Mouse (Mus musculus) G1E (cell line): ENCODE results near the gene Cnot4.

Experiments
- CTCF ChIP-seq: IDR thresholded peaks from 2 replicates; pipeline ENCODE4 v1.5.1; 2012; ENCODE audit warnings: low read depth, low read length, inconsistent platforms, mixed read lengths
- GATA1 ChIP-seq: IDR thresholded peaks from 2 replicates; pipeline ENCODE4 v1.6.1; 2012; ENCODE audit warnings: borderline replicate concordance, low read length, inconsistent platforms, mixed read lengths
- GATA2 ChIP-seq: IDR thresholded peaks from 2 replicates; pipeline ENCODE4 v1.6.1; 2012; ENCODE audit warnings: low read depth, low read length, inconsistent platforms, borderline replicate concordance
- POLR2AphosphoS5 ChIP-seq: IDR thresholded peaks from 2 replicates; pipeline ENCODE4 v1.6.1; 2012; ENCODE audit warnings: low read depth, low read length, inconsistent platforms; ENCODE audit not compliant: insufficient replicate concordance
- TAL1 ChIP-seq: conservative IDR thresholded peaks from 2 replicates; pipeline ENCODE4 v1.6.1; 2012; ENCODE audit warnings: low read depth, low read length, inconsistent platforms, mixed read lengths

GRCm38 (mm10) chr6:35033341-35033740 is 100.2 kb downstream of the Cnot4 start:
- TF ChIP-seq CTCF (no peak), POLR2AphosphoS5 (no peak), GATA1 (no peak), TAL1 (no peak), GATA2 (no peak)
